In genomic region chr2:92651294-92651816, GRCm38 (mm10) we compare ENCODE assay signal across 17 mouse cellular contexts.
"Had no signal": no experiment of that assay in that cellular context is flagged by ENCODE, and none has a peak within 500 bp of the region (broad histone marks: within the 10 kb centered on the region; RNA-seq: fewer than 3 reads in every experiment).

No protein-coding gene starts in this region.

- ATAC-seq: intestine, embryonic 16.5 days; midbrain, embryonic 15.5 days had no signal

- DNase-seq: kidney, adult 18-20 months; kidney, adult 9 months; kidney, postnatal 14 days; kidney, postnatal 4 days; liver, embryonic 13.5 days; lung, adult 2 months; lung, postnatal 14 days; lung, postnatal 4 days; right cerebral cortex, postnatal 4 days; thymus, adult 2 months; thymus, postnatal 25 days had no signal

- H3K9me3 ChIP-seq: liver, embryonic 13.5 days; midbrain, embryonic 12.5 days; midbrain, embryonic 15.5 days; neural tube, embryonic 13.5 days had no signal

- H3K4me1 ChIP-seq: midbrain, embryonic 15.5 days had no signal

- H3K27me3 ChIP-seq: liver, embryonic 13.5 days; midbrain, embryonic 12.5 days; midbrain, embryonic 15.5 days; neural tube, embryonic 13.5 days had no signal

- H3K9ac ChIP-seq: liver, embryonic 13.5 days; midbrain, embryonic 12.5 days; midbrain, embryonic 15.5 days; neural tube, embryonic 13.5 days had no signal

- H3K27ac ChIP-seq: liver, embryonic 13.5 days; midbrain, embryonic 12.5 days; midbrain, embryonic 15.5 days; neural tube, embryonic 13.5 days; stomach, postnatal 0 days had no signal

- H3K4me3 ChIP-seq: liver, embryonic 13.5 days; midbrain, embryonic 12.5 days; midbrain, embryonic 15.5 days; myocyte; neural tube, embryonic 13.5 days had no signal

- H3K36me3 ChIP-seq: liver, embryonic 13.5 days; midbrain, embryonic 12.5 days; midbrain, embryonic 15.5 days; neural tube, embryonic 13.5 days had no signal
